Mouse (Mus musculus): ENCODE results near the gene Tmem256. TPM values are rescaled to one million over a fixed set of nuclear protein-coding genes. Genes with fewer than 3 reads are reported as not detected.

The Tmem256 gene
- polyA plus RNA-seq, 1 experiment from 2014 or later = 379 TPM

GRCm38 (mm10) chr11:69877878-69878277, 39.6 kb downstream of the Tmem256 start, which contains the start of gene Tmem95:
Gene Tmem95 (minus strand): TSS chr11:69878018.
- H3K4me3 ChIP-seq (ENCODE audit: low read length) = 0 out of 2 replicates have a peak within 1 kb of the TSS, but pooled peaks have one; percentile 7

GRCm38 (mm10) chr11:69878399-69878798, 40.1 kb downstream of the Tmem256 start:
- ATAC-seq = no peak
- no peak overlapping the region for H3K4me3 ChIP-seq (ENCODE audit: low read length)
- H3K27ac ChIP-seq (ENCODE audit: low read depth, low read length) = no peak overlapping the region
- H3K9me3 ChIP-seq (ENCODE audit: control insufficient read depth, low read length) = no peaks in the 10 kb centered on the region
- H3K4me1 ChIP-seq (ENCODE audit: control insufficient read depth, insufficient read depth, low read depth, low read length) = peaks cover 6% of the 10 kb centered on the region
- H3K27me3 ChIP-seq (replicated peaks; ENCODE audit: control insufficient read depth, insufficient read depth, low read length) = 0 out of 2 replicates have a peak, but pooled peaks cover 6% of the 10 kb centered on the region
- no peaks in the 10 kb centered on the region for H3K36me3 ChIP-seq (ENCODE audit: control insufficient read depth, insufficient read depth, low read length)
- WGBS = 66% methylated on average over 3 of the region's 3 CpGs
- no peak overlapping the region for H3K9ac ChIP-seq (ENCODE audit: low read depth, low read length)
- H3K4me2 ChIP-seq (ENCODE audit: low read length) = no peak overlapping the region

More at GRCm38 (mm10) chr11:69877878-69878277, 39.6 kb downstream of the Tmem256 start, which contains the start of gene Tmem95:
- Histone ChIP-seq H3K27me3 (replicated peaks; ENCODE audit: control insufficient read depth, insufficient read depth, low read length) (0 out of 2 replicates have a peak, but pooled peaks cover 6% of the 10 kb centered on the region), H3K4me1 (ENCODE audit: control insufficient read depth, insufficient read depth, low read depth, low read length) (peaks cover 6% of the 10 kb centered on the region), H3K9me3 (ENCODE audit: control insufficient read depth, low read length) (no peaks in the 10 kb centered on the region), H3K4me2 (ENCODE audit: low read length) (peak within 1 kb of the TSS; percentile 36; the same call in 1 of the 2 replicates), H3K27ac (ENCODE audit: low read depth, low read length) (no peak within 1 kb of the TSS), H3K9ac (ENCODE audit: low read depth, low read length) (no peak within 1 kb of the TSS), H3K36me3 (ENCODE audit: control insufficient read depth, insufficient read depth, low read length) (no peaks in the 10 kb centered on the region)
- no peak for ATAC-seq
- WGBS = 85% methylated on average over 11 of the region's 11 CpGs

DNA sequence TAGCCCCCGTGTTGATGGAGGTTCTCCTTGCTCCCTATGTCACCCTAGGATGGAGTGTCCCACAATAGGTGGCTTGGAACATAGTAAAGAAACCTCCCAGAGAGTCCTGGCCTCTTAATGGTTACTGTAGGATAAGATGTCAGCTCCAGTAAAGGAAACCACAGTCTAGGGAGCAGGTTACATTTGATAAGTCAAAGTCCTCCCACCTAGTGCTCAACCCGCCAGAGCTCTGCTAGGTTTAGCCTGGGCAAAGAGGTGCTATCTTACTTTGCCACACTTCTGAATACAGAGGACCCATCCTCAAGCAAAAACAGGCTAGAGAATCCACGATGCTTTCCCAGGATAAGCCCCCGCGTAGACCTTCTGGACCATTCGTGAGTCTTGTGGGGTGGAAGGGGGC, 40.6 kb downstream of the Tmem256 start:
- Histone ChIP-seq H3K4me1 (ENCODE audit: control insufficient read depth, insufficient read depth, low read depth, low read length) (peaks cover 6% of the 10 kb centered on the region), H3K36me3 (ENCODE audit: control insufficient read depth, insufficient read depth, low read length) (no peaks in the 10 kb centered on the region), H3K9ac (ENCODE audit: low read depth, low read length) (no peak overlapping the region), H3K9me3 (ENCODE audit: control insufficient read depth, low read length) (no peaks in the 10 kb centered on the region), H3K27me3 (replicated peaks; ENCODE audit: control insufficient read depth, insufficient read depth, low read length) (0 out of 2 replicates have a peak, but pooled peaks cover 6% of the 10 kb centered on the region), H3K4me3 (ENCODE audit: low read length) (no peak overlapping the region), H3K27ac (ENCODE audit: low read depth, low read length) (no peak overlapping the region), H3K4me2 (ENCODE audit: low read length) (no peak overlapping the region; the same call in 1 of the 2 replicates)
- WGBS = 91% methylated on average over 6 of the region's 6 CpGs
- no peak for ATAC-seq

DNA sequence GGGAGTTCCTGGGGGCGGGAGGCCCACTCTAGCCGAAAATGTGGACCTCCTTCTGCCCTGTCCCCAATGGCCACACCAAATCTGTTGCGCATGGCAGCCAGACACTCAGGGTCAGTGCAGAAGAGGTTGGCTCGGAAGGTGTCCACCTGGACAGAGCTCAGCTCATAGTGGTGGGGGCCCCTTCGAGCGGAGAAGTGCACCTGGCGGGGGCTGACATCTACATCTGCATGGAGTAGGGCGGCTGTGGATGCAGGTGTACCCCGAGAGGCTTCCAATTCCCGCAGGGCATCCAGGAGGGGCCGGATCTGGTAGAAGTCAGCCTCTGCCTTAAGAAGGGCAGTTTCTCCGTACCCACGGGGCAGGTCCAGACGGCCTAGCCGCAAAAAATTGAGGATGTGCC, 41.4 kb downstream of the Tmem256 start:
- H3K9me3 ChIP-seq (ENCODE audit: control insufficient read depth, low read length) = no peaks in the 10 kb centered on the region
- H3K27me3 ChIP-seq (replicated peaks; ENCODE audit: control insufficient read depth, insufficient read depth, low read length) = 0 out of 2 replicates have a peak, but pooled peaks cover 6% of the 10 kb centered on the region
- H3K36me3 ChIP-seq (ENCODE audit: control insufficient read depth, insufficient read depth, low read length) = no peaks in the 10 kb centered on the region
- WGBS = 56% methylated on average over 15 of the region's 15 CpGs
- peak overlapping the region; percentile 28; the same call in 1 of the 2 replicates for H3K9ac ChIP-seq (ENCODE audit: low read depth, low read length)
- H3K4me3 ChIP-seq (ENCODE audit: low read length) = peak overlapping the region; percentile 50
- no peak overlapping the region for H3K27ac ChIP-seq (ENCODE audit: low read depth, low read length)
- H3K4me1 ChIP-seq (ENCODE audit: control insufficient read depth, insufficient read depth, low read depth, low read length) = peaks cover 6% of the 10 kb centered on the region
- H3K4me2 ChIP-seq (ENCODE audit: low read length) = peak overlapping the region; percentile 84
- ATAC-seq = no peak

DNA sequence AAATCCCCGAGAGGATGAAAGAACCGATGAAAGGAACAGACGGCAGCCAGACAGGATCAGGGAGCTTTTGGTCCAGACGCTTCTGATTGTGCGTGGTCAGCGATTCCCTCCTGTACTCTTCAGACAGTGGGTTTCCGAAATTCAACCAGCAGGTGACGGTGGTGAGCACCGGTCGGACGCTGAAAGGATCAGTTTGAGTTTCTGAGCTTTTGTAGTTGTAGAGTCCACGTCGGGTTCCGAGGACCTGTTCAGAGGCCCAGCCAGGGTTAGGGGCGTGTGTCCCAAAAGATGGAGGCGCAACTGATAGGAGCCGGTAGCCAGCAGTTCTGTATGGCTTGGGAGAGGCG, 42.2 kb downstream of the Tmem256 start:
- under 1% methylated on average over 18 of the region's 18 CpGs for WGBS
- Histone ChIP-seq H3K4me1 (ENCODE audit: control insufficient read depth, insufficient read depth, low read depth, low read length) (peaks cover 6% of the 10 kb centered on the region), H3K4me2 (ENCODE audit: low read length) (peak overlapping the region; percentile 84), H3K9ac (ENCODE audit: low read depth, low read length) (peak overlapping the region; percentile 63), H3K27me3 (replicated peaks; ENCODE audit: control insufficient read depth, insufficient read depth, low read length) (0 out of 2 replicates have a peak, but pooled peaks cover 6% of the 10 kb centered on the region), H3K9me3 (ENCODE audit: control insufficient read depth, low read length) (no peaks in the 10 kb centered on the region), H3K4me3 (ENCODE audit: low read length) (peak overlapping the region; percentile 50), H3K36me3 (ENCODE audit: control insufficient read depth, insufficient read depth, low read length) (no peaks in the 10 kb centered on the region), H3K27ac (ENCODE audit: low read depth, low read length) (peak overlapping the region; percentile 45; the same call in 1 of the 2 replicates)
- peak; percentile 41 for ATAC-seq

DNA sequence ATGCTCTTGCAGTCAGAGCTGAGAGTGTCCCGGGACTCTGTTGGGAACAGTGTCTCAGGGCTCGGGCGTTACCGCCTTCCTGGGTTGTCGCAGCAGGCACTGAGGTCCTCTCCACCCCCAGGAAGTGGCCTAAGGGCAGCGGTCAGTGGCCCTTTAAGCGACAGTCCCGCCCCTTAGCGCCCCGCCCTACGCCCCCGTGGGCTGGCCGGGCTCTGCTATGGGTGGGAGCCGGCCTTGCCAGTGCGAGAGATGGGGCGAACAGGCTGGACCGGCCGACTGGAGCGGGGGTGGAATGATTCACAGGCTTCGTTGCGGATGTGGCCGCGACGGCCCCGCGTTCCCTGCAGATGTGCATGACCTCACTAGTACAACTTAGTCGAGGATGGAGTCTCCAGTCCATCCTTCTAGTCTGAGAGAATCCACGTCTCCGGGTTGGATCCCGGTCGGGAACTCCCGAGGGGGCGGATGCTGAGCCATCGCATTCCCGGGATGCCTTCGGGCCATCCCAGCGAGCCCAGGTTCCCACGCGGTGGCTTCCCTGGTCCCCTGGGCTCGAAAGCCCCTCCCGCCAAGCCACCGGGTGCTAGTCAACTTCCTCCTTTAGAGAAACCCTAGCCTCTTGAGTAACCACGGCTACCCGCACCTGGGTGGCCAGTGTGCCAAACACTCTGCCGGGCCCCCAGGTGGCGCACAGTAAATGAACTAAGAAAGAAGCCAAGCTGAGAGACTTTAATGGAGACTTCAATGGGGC, 42.7 kb downstream of the Tmem256 start, which contains the start of gene Kctd11:
Gene Kctd11, minus strand, starts transcription at position 554 of the 751 bp plus-strand sequence.
- H3K36me3 ChIP-seq (ENCODE audit: control insufficient read depth, insufficient read depth, low read length) = no peaks in the 10 kb centered on the region
- H3K9ac ChIP-seq (ENCODE audit: low read depth, low read length) = peak within 1 kb of the TSS; percentile 63
- peak; percentile 88 for ATAC-seq
- peak within 1 kb of the TSS; percentile 60; the same call in 1 of the 2 replicates for H3K27ac ChIP-seq (ENCODE audit: low read depth, low read length)
- H3K27me3 ChIP-seq (replicated peaks; ENCODE audit: control insufficient read depth, insufficient read depth, low read length) = 0 out of 2 replicates have a peak, but pooled peaks cover 6% of the 10 kb centered on the region
- H3K4me3 ChIP-seq (ENCODE audit: low read length) = peak within 1 kb of the TSS; percentile 50
- no peaks in the 10 kb centered on the region for H3K9me3 ChIP-seq (ENCODE audit: control insufficient read depth, low read length)
- H3K4me1 ChIP-seq (ENCODE audit: control insufficient read depth, insufficient read depth, low read depth, low read length) = peaks cover 6% of the 10 kb centered on the region
- WGBS = under 1% methylated on average over 46 of the region's 46 CpGs
- H3K4me2 ChIP-seq (ENCODE audit: low read length) = peak within 1 kb of the TSS; percentile 84

GRCm38 (mm10) chr11:69881787-69882670, 43.7 kb downstream of the Tmem256 start:
- 0 out of 2 replicates have a peak, but pooled peaks cover 6% of the 10 kb centered on the region for H3K27me3 ChIP-seq (replicated peaks; ENCODE audit: control insufficient read depth, insufficient read depth, low read length)
- no peaks in the 10 kb centered on the region for H3K9me3 ChIP-seq (ENCODE audit: control insufficient read depth, low read length)

DNA sequence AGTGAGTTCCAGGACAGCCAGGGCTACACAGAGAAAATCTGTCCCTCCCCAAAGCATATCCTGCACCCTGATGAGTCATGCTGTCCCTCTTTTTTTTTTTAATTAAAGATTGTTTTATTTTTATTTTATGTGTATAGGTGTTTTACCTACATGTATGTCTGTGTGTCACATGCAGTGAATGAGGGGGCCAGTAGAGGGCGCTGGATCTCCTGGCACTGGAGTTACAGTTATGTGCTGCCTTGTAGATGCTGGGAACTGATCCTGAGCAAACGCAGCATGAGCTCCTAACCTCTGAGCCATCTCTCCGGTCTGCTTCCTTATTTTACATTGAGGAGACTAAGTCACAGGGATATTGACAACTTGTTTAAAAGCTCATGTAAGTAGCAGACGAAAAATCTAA, 44.8 kb downstream of the Tmem256 start:
- ATAC-seq = no peak
- Histone ChIP-seq H3K4me1 (ENCODE audit: control insufficient read depth, insufficient read depth, low read depth, low read length) (peaks cover 3% of the 10 kb centered on the region; the same call in 1 of the 2 replicates), H3K4me3 (ENCODE audit: low read length) (no peak overlapping the region), H3K27ac (ENCODE audit: low read depth, low read length) (no peak overlapping the region), H3K4me2 (ENCODE audit: low read length) (no peak overlapping the region), H3K9me3 (ENCODE audit: control insufficient read depth, low read length) (no peaks in the 10 kb centered on the region), H3K27me3 (replicated peaks; ENCODE audit: control insufficient read depth, insufficient read depth, low read length) (0 out of 2 replicates have a peak, but pooled peaks cover 6% of the 10 kb centered on the region), H3K9ac (ENCODE audit: low read depth, low read length) (no peak overlapping the region), H3K36me3 (ENCODE audit: control insufficient read depth, insufficient read depth, low read length) (no peaks in the 10 kb centered on the region)
- 62% methylated on average over 4 of the region's 4 CpGs for WGBS

More at GRCm38 (mm10) chr11:69881787-69882670, 43.7 kb downstream of the Tmem256 start:
- ATAC-seq = no peak
- Histone ChIP-seq H3K36me3 (ENCODE audit: control insufficient read depth, insufficient read depth, low read length) (no peaks in the 10 kb centered on the region), H3K4me2 (ENCODE audit: low read length) (peak overlapping the region; percentile 84), H3K4me3 (ENCODE audit: low read length) (peak overlapping the region; percentile 50), H3K9ac (ENCODE audit: low read depth, low read length) (peak overlapping the region; percentile 63), H3K4me1 (ENCODE audit: control insufficient read depth, insufficient read depth, low read depth, low read length) (peaks cover 6% of the 10 kb centered on the region), H3K27ac (ENCODE audit: low read depth, low read length) (no peak overlapping the region)
- 63% methylated on average over 21 of the region's 21 CpGs for WGBS

Data from hindbrain, embryonic 16.5 days (tissue).